Mouse (Mus musculus) urinary bladder, postnatal 10 days (tissue): ENCODE data around the gene Prkar2a.

Source experiments
- DNase-seq: peaks from one replicate; pipeline ENCODE4 v3.0.0; 2022; ENCODE audit warnings: low spot score

Gene Prkar2a

DNA sequence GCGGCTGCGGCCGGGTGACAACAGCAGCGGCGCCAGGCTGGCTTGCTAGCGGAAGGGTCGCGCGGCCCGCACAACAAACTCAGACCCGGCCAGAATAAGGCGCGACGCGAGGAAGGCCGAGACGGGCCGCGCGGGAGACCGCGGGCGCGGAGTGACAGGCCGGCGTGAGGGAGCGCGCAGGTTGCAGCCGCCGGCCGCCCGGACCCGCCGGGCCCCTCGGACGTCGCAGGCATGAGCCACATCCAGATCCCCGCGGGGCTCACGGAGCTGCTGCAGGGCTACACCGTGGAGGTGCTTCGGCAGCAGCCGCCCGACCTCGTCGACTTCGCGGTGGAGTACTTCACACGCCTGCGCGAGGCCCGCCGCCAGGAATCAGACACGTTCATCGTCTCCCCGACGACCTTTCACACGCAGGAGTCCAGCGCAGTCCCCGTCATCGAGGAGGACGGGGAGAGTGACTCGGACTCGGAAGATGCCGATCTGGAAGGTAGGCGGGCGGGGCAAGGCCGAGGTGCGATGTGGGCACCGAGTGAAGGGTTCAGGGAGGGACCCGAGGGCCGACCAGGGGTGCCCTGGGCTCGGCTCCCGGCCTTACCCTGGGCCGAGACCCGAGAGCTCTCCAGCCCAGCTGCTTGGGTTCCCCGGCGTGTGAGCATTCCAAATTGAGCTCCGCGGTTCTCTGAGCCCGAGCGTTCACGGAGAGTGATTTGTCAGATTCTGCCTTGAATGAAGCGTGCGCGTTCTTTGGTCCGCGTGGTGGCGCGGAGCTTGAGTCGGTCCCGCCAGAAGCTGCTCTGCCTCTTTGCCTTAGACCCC, 3.3 kb downstream of the Prkar2a start:
- DNase-seq = no peak

DNA sequence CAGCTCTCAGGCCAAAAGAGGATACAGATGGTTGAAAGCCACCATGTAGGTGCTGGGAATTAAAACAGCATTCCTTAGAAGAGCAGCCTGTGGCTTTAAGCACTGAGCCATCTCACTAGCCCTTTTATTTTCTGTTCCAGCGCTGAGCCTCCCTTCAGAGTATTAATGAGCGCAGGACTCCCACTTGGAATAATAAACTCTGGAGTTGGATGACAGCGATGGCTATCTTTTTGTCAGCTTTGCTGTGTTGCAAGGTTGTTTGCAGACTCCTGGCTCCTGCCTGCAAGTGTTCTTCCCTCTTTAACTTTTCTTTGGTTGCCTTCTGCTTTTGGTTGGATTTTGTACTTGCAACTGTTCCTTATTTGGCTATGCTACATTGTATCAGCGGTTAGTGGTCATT, 4.8 kb downstream of the Prkar2a start:
- DNase-seq = no peak

DNA sequence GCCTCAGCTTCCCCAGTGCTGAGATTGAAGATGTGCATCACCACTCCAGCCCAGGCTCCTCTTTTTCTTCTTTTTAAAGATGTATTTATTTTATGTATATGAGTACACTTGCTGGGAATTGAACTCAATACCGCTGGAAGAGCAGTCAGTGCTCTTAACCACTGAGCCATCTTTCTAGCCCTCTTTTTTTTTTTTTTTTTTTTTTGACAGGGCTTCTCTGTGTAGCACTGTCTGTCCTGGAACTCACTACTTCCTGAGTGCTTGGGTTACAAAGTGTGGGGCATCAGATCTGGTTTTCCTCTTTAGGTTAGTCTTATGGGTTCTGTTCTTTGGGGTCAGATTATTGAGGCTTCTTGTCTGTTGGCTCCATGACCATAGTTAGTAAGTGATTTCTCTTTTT, 5.4 kb downstream of the Prkar2a start:
- DNase-seq = no peak

DNA sequence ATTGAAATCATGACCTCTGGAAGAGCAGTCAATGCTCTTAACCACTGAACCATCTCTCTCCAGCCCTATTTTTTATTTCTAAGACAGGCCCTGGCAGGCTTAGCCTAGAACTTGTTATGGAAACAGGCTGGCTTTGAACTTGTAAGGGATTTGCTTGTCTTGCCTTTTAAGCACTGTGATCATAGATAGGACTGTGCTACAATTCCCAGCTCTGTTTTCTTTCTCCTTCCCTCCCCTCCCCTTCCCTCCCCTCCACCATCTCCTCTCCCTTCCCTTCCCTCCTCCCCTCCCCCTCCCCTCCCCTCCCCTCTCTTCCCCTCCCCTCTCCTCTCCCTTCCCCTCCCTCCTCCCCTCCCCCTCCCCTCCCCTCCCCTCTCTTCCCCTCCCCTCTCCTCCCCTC, 13.4 kb downstream of the Prkar2a start:
- DNase-seq = no peak

DNA sequence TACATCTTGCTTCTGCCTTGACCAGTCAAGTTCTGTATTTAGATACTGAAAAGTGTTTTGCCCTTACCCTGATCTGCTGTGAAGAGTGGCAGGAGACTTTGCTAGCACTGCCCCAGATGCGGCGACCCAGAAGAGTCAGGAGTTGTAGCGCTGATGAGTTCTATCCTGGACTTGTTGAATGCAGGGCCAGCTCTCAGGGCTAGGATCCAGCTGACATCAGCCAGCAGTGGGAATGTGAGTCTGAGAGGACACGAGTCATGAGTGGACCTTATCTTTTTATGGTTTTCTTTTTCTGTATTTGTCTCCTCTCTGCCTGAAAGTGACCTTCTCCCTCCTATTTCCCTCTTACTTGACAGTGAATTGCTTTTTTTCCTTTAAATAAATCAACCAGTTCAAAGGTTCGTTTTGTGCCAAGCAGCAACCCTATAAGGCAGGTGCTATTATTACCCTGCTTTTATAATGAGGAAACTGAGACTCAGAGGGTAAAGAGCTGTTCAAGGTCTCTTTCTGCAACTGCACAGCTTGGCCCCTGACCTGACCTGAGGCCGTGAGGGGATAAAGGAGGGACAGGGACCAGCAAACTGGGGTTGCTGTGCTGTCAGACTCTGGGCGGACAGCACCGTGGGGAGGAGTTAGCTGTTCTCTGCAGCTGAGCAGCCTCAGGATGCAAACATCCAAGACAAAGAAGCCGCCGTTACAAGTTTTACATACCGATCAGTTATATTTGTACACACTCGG, 14.4 kb downstream of the Prkar2a start:
- DNase-seq = no peak

DNA sequence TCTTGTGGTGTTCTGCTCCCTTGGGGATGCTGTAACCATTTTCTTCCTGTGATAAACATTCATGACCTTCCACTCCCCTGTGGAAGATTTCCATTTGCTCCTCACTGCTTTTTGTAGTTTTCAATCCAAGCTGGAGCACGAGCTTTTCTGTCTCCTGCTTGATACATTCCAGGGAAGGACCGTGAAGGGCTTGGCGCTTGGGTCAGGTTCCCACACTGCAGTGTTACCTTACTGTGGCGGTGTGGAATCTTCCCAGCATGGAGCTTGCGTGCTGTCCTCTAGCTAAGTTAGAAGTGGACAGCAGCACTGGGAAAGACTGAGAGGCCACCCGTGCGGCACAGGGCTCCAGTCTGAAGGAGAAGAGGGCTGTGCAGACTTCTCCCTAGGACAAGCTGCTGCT, 15.5 kb downstream of the Prkar2a start:
- no peak for DNase-seq

DNA sequence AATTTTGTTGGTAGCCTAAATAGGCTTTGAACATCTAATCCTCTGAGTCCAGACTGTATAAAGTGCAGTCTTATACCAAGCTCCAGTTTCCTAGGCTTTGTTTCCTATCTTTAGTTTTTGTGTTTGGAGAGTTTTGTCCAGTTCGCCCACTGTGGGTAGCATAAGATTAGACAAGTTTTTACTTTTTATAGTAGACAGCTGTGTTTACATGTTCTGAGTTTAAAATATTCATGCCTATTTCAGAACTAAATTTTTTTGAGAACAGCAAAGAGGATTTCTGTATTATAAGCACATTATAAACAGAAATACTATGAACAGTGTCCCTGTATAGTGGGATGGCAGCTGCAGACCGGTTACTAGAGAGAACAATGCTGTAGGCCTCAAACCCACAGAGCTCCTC, 18.1 kb downstream of the Prkar2a start:
- DNase-seq = no peak

DNA sequence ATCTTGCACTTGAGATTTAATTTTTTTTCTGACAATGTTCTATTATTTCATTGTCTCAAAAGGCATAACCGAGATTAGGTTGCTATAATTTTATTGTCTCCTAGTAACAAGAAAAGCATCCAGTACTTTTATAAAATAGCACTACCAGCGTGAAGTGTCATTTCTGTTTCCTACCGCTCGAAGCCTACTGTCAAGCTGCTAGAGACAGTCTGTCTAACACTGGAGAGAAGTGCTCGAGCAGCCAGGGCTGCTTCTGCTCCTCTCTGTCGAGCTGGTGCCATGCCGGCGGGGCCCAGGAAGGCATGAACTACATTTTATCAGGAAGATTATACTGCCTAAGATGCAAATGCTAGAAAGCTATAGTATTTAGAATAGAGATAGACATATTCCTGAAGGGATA, 19.7 kb downstream of the Prkar2a start:
- no peak for DNase-seq

DNA sequence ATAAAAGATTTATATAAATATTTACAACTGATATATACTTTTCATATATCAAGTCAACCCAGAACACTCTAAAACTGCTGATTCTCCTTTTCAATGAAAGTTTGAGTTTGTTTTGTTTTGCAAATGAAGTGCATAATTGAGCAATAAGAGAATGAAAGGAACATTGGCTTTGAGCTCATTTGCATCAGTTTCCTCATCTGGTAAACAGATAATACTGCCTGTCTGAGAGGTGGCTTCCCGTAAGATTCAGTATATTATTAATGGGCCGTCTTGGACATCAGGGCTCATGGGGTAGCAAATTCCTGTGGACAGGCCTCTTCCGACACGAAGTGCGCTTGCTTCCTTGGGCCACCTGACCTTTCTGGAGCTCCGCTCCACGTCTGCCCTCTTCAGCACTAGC, 21.7 kb downstream of the Prkar2a start:
- no peak for DNase-seq

DNA sequence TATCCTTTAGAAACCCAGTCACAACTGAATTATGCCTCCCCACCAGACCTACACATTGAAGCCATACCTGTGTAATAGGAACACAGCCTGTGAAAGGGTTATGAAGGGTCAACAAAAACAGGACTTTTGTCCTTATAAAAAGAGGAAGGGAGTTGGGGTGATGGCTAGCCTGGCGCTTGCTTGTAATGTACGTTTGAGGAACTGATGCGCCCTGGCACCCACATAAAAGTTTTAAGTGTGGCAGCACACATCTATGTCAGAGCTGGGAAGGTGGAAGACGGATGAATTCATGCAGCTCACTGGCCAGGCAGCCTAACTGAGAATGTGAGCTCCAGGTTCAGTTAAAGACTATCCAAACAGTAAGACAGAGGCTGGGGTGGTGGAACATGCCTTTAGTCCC, 27.1 kb downstream of the Prkar2a start:
- DNase-seq = no peak

DNA sequence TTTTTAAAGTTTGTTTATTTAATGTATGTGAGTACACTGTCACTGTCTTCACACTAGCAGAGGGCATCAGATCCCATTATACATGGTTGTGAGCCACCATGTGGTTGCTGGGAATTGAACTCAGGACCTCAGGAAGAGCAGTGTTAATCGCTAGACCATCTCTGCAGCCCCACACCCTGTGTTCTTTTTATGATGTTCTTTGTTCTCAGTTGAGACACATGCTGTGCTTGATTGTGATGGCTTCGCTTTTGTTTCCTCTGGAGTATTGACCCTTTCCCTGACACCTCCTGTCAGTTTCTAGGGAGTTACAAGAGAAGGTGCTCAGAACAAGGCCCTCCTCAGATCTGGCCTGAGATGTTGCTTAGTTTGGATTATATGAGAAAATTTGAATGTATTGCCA, 34.6 kb downstream of the Prkar2a start:
- no peak for DNase-seq

DNA sequence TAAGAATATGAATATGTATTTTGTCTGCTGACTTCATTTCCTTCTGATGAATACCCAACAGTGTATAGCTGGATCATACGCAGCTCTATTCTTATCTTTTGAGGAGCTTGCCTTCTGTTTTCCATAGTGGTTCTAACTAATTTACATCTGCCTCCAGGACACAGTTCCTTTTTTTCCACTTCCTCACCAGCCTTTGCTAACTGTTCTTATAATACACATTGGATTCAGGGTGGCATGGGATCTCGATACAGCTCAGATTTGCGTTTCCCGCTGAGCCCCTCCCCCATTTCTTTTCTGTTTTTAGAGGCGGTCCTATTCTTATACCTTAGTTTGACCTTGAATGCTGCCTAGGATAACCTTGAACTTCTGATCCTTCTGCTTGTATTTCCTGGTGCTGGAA, 37.0 kb downstream of the Prkar2a start:
- DNase-seq = no peak

DNA sequence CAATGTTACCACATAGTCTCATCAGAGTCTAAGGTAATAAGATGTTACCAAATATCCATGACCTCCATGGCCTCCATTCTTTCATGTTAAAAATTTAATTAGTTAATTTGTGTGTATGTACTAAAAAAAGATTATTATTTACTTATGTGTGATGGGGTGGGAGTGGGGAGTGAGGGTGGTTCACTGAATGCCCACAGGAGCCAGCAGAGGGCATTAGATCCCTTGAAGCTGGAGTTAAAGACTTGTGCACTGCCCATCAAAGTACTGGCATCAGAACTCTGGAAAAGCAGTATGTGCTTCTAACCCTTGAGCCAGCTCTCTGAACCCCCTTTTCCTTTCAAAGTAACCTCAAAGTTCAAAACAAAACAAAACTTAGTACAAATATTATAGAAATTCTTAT, 39.9 kb downstream of the Prkar2a start:
- DNase-seq = no peak

DNA sequence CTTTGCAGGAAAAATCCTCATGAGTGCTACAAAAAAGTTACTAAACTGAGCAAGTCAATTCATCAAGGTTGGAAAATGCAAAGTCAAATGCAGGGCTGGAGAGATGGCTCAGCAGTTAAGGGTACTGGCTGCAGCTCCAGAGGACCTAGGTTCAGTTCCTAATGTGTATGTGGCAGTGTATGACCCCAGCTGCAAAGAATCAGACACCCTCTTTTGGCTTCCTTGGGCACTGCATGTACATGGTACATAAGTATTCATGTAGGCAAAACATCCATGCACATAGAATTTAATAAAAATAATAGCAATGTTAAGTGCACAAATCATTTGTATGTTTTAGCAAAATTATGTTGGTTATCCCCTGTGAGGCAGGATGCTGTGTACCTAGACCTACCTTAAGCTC, 43.3 kb downstream of the Prkar2a start:
- no peak for DNase-seq

DNA sequence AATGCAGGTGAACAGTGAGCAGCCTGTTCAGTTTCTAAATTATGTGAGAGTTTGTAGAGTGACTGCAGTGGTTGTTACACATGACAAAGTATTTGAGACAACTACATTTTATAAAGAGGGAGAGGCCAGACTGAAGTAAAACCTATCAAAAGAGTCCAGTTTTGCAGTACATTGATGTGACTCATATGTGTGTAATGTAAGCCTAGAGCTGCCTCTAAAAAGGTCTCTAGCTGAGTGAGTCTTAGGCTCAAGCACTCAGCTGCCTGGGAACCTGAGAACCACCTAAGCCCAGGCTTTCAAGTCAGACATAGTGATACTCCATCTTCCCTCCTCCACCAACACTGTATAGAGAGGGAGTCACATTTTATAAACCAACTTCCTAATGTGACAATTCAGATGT, 45.5 kb downstream of the Prkar2a start:
- DNase-seq = no peak

DNA sequence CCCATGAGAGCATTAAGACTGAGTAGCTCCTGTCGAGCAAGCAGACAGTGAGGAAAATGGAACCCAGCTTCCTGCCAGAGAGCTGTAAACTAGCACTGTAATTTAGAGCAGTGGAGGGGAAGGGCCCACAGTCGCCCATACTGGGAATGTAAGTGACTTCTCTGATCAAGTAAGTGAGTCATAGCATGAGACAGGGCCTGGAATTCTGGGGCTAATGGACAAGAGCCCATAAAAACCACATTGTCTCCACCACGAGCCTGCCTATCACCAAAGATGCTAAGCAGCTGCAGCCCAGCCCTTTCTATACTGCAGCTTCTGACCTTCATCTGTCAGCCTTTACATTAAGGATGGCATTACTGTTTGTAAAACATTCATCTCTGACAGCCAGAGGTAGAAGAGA, 50.1 kb downstream of the Prkar2a start:
- no peak for DNase-seq

DNA sequence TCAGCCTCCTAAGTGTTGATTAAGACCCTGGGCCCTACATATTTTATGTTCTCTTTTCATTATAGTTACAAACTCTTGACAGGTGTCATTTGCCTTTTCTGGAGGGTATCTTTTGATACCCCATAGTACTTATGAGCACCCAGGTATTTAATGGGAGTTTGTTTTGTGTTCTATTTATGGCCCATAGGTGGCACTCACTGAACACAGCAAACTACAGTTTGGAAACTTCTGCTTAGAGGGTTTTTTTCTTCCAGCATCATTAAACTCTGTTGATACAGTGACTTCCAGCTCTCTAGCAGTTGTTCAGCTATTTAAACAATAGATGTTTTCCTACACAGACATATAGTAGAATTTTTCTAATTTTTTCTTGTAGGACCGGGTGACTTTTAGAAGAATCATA, 50.9 kb downstream of the Prkar2a start:
- DNase-seq = no peak

DNA sequence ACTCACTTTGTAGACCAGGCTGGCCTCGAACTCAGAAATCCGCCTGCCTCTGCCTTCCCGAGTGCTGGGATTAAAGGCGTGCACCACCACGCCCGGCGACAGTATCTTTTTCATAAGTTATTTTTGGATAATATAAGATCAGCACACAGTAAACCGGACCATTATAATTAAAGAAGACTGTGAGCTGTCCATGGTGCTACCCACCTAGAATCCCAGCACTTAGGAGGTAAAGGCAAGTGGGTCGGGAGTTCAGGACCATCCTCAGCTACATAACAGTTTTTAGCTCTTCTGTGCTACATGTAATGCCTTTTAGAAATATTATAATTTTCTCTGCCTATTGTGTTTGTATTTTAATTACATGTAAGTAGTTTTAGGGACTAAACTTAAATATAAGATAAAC, 52.9 kb downstream of the Prkar2a start:
- DNase-seq = no peak

DNA sequence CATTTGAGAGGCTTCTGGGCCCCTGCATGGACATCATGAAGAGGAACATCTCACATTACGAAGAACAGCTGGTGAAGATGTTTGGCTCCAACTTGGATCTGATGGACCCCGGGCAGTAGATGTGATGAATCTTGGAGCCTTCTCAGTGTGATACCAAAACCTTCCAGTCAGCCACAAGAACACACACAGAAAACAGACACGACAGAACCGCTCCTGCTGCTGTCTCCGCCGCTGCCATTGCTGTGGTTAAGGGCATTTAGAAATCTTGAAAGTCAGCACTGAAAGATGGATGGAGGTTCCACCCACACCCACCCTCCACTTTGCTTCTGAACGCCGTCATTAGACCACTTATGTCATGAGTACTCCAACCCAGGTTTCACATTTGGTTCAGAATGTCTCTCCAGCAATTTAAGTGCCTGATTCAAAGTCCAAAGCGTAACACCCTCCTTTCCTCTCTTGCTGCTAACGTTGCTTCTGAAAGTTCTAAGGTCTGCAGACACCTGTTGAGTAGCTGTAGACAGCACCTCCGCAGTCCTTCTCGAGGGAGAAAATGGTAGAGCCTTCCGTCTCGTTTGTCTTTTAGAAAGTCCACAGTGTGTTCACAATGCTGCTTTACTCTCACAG, 57.9 kb downstream of the Prkar2a start:
- no peak for DNase-seq

DNA sequence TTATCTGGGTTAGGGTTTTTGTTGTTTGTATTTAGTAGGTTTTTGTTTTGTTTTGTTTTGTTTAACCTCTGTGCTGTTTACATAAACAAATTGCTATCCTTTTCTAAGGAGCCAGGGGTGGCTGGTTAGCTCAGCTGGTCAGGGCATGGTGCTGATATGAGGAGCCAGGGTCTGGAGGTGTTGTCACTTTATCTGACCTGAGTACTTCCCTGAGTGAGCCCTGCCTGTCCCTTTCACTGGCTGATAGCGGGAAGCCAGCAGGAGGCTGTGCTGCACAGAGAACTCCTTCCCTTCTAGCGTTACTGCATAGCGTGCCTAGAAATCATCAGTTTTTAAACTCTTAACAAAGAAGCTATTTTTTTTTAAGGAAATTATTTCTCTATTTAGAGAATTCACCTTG, 58.6 kb downstream of the Prkar2a start:
- DNase-seq = no peak

DNA sequence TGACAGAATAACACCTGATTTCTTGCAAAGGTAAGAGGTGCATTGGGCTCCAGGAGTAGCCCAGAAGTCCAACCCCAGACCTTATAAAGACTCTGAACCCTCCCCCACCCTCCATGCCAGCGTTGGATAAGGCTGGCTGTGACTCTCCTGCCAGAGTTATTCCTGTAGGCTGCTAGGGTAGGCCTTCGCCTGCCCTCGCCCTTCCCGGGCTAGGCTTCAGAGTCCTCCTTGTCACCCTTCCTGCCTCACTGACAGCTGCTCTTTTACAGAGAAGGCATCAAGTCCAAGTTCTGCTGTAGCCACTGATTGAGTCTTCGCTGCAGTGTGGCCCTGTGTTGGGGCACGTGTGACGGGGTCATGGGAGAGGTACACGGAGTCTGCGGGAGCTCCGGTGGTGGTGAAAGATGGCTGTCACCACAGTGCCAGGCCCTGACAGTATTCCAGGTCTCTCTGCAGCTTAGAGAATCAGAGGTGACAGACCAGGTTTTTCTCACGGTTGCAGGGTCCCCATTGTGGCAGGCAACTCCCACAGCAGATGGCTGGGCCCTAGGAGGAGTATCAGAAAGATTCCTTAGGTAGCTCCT, 59.6 kb downstream of the Prkar2a start:
- DNase-seq = no peak

DNA sequence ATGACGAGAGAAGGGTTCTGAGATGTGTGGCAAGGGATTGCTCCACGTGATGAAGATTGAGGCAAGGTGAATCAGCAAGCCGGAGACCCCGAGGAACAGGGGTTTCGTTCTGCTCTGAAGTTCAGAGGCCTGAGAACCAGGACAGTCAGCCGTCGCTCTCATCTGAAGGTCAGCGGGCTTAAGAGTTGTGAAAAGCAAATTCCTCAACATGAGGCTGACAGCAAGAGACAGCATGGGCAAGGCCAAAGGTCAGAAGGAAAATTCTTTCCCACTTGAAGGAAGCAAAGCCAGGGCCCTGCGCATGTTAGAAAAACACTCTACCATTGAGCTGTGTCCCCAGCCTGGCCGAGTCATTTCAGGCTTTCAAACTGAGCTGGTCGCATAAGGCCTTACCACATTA, 61.5 kb downstream of the Prkar2a start:
- DNase-seq = no peak
